Mouse (Mus musculus): ENCODE results near the gene Pin1rt1. TPM values are rescaled to one million over a fixed set of nuclear protein-coding genes. Genes with fewer than 3 reads are reported as not detected.

Gene Pin1rt1
- polyA plus RNA-seq, 2 experiments: 0.32 TPM; not detected in 1

DNA sequence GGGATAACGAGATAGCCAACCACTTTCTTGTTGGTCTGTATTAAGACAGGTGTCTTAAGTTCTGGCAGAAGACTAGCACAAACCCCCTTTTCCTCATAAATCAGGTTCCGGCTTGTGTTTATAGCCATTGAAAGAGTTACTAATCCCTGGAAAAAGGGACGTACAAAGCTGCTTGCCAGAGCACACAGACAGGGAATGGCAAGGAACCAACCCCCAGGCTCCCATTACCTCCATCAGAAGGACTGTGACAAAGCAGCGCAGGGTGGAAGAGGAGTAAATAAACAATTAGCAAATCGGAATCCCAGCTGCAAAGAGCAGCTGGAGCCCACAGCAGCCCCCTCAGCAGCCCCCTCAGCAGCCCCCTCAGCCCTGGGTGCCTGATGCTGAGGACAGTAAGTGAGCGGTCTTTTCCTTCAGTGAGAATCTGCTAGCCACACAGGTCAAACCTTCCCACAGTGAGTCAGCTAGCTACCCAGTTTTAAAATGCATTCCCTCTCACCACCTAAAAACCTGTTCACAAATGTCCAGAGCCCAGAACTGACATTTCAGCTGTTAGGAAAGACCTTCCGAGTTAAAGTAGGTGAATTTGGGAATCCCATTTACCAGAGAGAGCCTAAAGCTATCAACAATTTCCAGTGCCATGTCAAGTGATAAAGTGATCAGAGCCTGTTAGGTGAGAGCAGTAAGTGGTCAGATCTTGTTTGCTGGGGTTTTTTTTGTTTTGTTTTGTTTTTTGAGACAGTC is 25.0 kb upstream of the Pin1rt1 start:
- H3K4me2 ChIP-seq (replicated peaks; ENCODE audit: low read depth, low read length, severe bottlenecking): no peak overlapping the region
- H3K4me3 ChIP-seq (replicated peaks; ENCODE audit: low read length): no peak overlapping the region
- DNase-seq (ENCODE audit: low spot score): no peak
- no peak overlapping the region for H3K27ac ChIP-seq (replicated peaks; ENCODE audit: low read depth, low read length)
- WGBS: 23% methylated on average over 7 of the region's 7 CpGs
- peaks cover 5% of the 10 kb centered on the region for H3K4me1 ChIP-seq (ENCODE audit: control insufficient read depth, insufficient read depth, low read length)
- H3K9ac ChIP-seq (ENCODE audit: low read depth, low read length, severe bottlenecking): no peak overlapping the region
- no peak for ATAC-seq (ENCODE audit: low FRiP score, low read depth)
- no peaks in the 10 kb centered on the region for H3K9me3 ChIP-seq (ENCODE audit: control insufficient read depth, low read length)
- peaks cover 7% of the 10 kb centered on the region for H3K27me3 ChIP-seq (ENCODE audit: control insufficient read depth, insufficient read depth, low read length)
- no peak for TF ChIP-seq POLR2A (IDR thresholded peaks at IDR 0.05; ENCODE audit: borderline replicate concordance, extremely low read depth, insufficient read depth, insufficient read length)
- no peaks in the 10 kb centered on the region for H3K36me3 ChIP-seq (ENCODE audit: control insufficient read depth, insufficient read depth, low read length)

- no peak for TF ChIP-seq POLR2A (IDR thresholded peaks at IDR 0.05; ENCODE audit: borderline replicate concordance, extremely low read depth, insufficient read depth, insufficient read length)
- H3K4me2 ChIP-seq (replicated peaks; ENCODE audit: low read depth, low read length, severe bottlenecking): no peak overlapping the region
- no peak overlapping the region for H3K27ac ChIP-seq (replicated peaks; ENCODE audit: low read depth, low read length)
- no peak overlapping the region for H3K9ac ChIP-seq (ENCODE audit: low read depth, low read length, severe bottlenecking)
- no peak for DNase-seq (ENCODE audit: low spot score)
- 50% methylated on average over 7 of the region's 7 CpGs for WGBS
- H3K9me3 ChIP-seq (ENCODE audit: control insufficient read depth, low read length): no peaks in the 10 kb centered on the region
- H3K4me3 ChIP-seq (replicated peaks; ENCODE audit: low read length): no peak overlapping the region
- H3K4me1 ChIP-seq (ENCODE audit: control insufficient read depth, insufficient read depth, low read length): peaks cover 5% of the 10 kb centered on the region
- H3K36me3 ChIP-seq (ENCODE audit: control insufficient read depth, insufficient read depth, low read length): no peaks in the 10 kb centered on the region
- no peak for ATAC-seq (ENCODE audit: low FRiP score, low read depth)
- H3K27me3 ChIP-seq (ENCODE audit: control insufficient read depth, insufficient read depth, low read length): peaks cover 7% of the 10 kb centered on the region
These were observed 24.2 kb upstream of the Pin1rt1 start for GRCm38 (mm10) chr2:104740248-104740949.

DNA sequence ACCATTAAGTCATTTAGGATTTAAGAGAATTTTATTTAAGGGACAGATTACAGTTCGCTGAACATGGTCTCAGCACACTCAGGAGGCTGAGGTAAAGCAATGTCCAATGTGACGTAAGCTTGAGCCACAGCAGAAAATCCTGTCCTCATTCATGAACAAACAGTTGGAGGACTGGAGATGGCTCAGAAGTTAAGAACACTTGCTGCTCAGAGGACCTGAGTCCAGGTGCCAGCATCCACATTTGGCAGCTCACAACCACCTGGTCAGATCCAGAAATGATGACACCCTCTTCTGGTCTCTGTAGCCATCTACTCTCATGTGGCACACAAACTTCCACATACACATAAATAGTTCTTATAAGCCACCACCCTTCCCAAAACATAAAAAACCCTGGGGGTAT is 23.5 kb upstream of the Pin1rt1 start:
- Histone ChIP-seq H3K27me3 (ENCODE audit: control insufficient read depth, insufficient read depth, low read length) (peaks cover 7% of the 10 kb centered on the region), H3K36me3 (ENCODE audit: control insufficient read depth, insufficient read depth, low read length) (no peaks in the 10 kb centered on the region), H3K27ac (replicated peaks; ENCODE audit: low read depth, low read length) (no peak overlapping the region), H3K4me2 (replicated peaks; ENCODE audit: low read depth, low read length, severe bottlenecking) (no peak overlapping the region), H3K4me3 (replicated peaks; ENCODE audit: low read length) (no peak overlapping the region), H3K9me3 (ENCODE audit: control insufficient read depth, low read length) (no peaks in the 10 kb centered on the region), H3K4me1 (ENCODE audit: control insufficient read depth, insufficient read depth, low read length) (peaks cover 5% of the 10 kb centered on the region), H3K9ac (ENCODE audit: low read depth, low read length, severe bottlenecking) (no peak overlapping the region)
- DNase-seq (ENCODE audit: low spot score) (no peak), ATAC-seq (ENCODE audit: low FRiP score, low read depth) (no peak)
- WGBS: 95% methylated on average over 2 of the region's 2 CpGs
- no peak for TF ChIP-seq POLR2A (IDR thresholded peaks at IDR 0.05; ENCODE audit: borderline replicate concordance, extremely low read depth, insufficient read depth, insufficient read length)

- Histone ChIP-seq H3K4me3 (replicated peaks; ENCODE audit: low read length) (no peak overlapping the region), H3K4me1 (ENCODE audit: control insufficient read depth, insufficient read depth, low read length) (no peaks in the 10 kb centered on the region), H3K9me3 (ENCODE audit: control insufficient read depth, low read length) (no peaks in the 10 kb centered on the region), H3K36me3 (ENCODE audit: control insufficient read depth, insufficient read depth, low read length) (no peaks in the 10 kb centered on the region), H3K27ac (replicated peaks; ENCODE audit: low read depth, low read length) (no peak overlapping the region), H3K9ac (ENCODE audit: low read depth, low read length, severe bottlenecking) (no peak overlapping the region), H3K27me3 (ENCODE audit: control insufficient read depth, insufficient read depth, low read length) (no peaks in the 10 kb centered on the region), H3K4me2 (replicated peaks; ENCODE audit: low read depth, low read length, severe bottlenecking) (no peak overlapping the region)
- DNase-seq (ENCODE audit: low spot score) (no peak), ATAC-seq (ENCODE audit: low FRiP score, low read depth) (no peak)
- 51% methylated on average over 7 of the region's 7 CpGs for WGBS
- TF ChIP-seq POLR2A (IDR thresholded peaks at IDR 0.05; ENCODE audit: borderline replicate concordance, extremely low read depth, insufficient read depth, insufficient read length): no peak
These were observed 20.1 kb upstream of the Pin1rt1 start for GRCm38 (mm10) chr2:104736241-104736640.

DNA sequence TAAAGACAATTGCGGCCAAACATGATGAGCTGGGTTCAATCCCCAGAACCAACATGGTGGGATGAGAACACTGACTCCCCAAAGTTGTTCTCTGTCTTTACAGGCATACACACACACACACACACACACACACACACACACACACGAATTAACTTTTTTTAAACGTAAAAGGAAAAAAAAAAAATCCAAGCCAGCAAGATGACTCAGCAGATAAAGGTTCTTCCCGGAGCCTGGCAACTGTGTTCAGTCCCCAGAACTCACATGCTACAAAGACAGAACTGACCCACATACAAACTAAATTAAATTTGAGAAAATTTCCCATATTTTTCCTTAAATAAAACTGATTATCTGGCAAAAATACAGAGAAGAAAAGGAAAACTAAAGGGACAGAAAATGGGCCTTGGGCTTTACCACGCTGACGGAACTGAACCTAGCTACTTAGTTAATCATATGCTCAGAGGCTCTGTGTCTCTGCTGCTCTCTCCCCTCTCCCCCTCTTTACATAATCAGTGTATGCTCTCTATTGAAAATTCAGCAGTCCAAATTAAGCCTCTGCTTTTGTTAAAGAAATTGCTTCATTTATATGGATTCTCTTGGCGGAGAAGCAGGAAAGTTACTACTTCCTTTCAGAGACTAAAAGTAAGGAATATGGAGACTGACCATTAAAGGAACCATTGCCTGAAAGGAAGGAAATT is 16.5 kb upstream of the Pin1rt1 start:
- Histone ChIP-seq H3K9ac (ENCODE audit: low read depth, low read length, severe bottlenecking) (no peak overlapping the region), H3K4me3 (replicated peaks; ENCODE audit: low read length) (no peak overlapping the region), H3K27ac (replicated peaks; ENCODE audit: low read depth, low read length) (no peak overlapping the region), H3K36me3 (ENCODE audit: control insufficient read depth, insufficient read depth, low read length) (no peaks in the 10 kb centered on the region), H3K27me3 (ENCODE audit: control insufficient read depth, insufficient read depth, low read length) (no peaks in the 10 kb centered on the region), H3K9me3 (ENCODE audit: control insufficient read depth, low read length) (no peaks in the 10 kb centered on the region), H3K4me1 (ENCODE audit: control insufficient read depth, insufficient read depth, low read length) (no peaks in the 10 kb centered on the region), H3K4me2 (replicated peaks; ENCODE audit: low read depth, low read length, severe bottlenecking) (no peak overlapping the region)
- DNase-seq (ENCODE audit: low spot score) (no peak), ATAC-seq (ENCODE audit: low FRiP score, low read depth) (no peak)
- 76% methylated on average over 7 of the region's 7 CpGs for WGBS
- no peak for TF ChIP-seq POLR2A (IDR thresholded peaks at IDR 0.05; ENCODE audit: borderline replicate concordance, extremely low read depth, insufficient read depth, insufficient read length)
